Mouse (Mus musculus) kidney, adult 8-10 months (tissue): ENCODE measurements at regions not wholly inside any gene's neighbourhood (a gene's known extent, or its start where the extent isn't known, plus 50 kb on each side); places are given as distances from the start of the nearest gene placed in this dataset.
"Not testable (repeated sequence)": the region's sequence is repeated elsewhere in the genome, so short reads cannot be mapped to it uniquely, and the experiment has no call there.

ENCODE experiments used
- DNase-seq, 2 experiments: peaks; one replicate each; pipeline ENCODE4 v3.0.0; 2022

GRCm38 (mm10) chr3:124157858-124158655 lies 162.6 kb upstream of the Tram1l1 start:
- no peak for DNase-seq

- not testable (repeated sequence) for DNase-seq
Observed at GRCm38 (mm10) chr3:124193331-124193730, 127.3 kb upstream of the Tram1l1 start.

- DNase-seq = peak; percentile 43 to 52
Observed at GRCm38 (mm10) chr3:124200226-124200940, 120.3 kb upstream of the Tram1l1 start.

GRCm38 (mm10) chr3:124217131-124217530 lies 103.5 kb upstream of the Tram1l1 start:
- no peak for DNase-seq

GRCm38 (mm10) chr3:124225982-124226381 lies 94.7 kb upstream of the Tram1l1 start:
- peak in 1 of 2 experiments; percentile 7 for DNase-seq

- DNase-seq = no peak
Observed at GRCm38 (mm10) chr3:124227701-124228100, 93.0 kb upstream of the Tram1l1 start.

- DNase-seq = no peak
Observed at GRCm38 (mm10) chr3:124240936-124241733, 79.5 kb upstream of the Tram1l1 start.

- DNase-seq = no peak
Observed at GRCm38 (mm10) chr3:124241734-124242006, 79.0 kb upstream of the Tram1l1 start.

- no peak for DNase-seq
Observed at GRCm38 (mm10) chr3:124262150-124262549, 58.5 kb upstream of the Tram1l1 start.

- DNase-seq = no peak
Observed at GRCm38 (mm10) chr3:124266821-124267220, 53.8 kb upstream of the Tram1l1 start.

- no peak for DNase-seq
Observed at GRCm38 (mm10) chr3:124270506-124270905, 50.1 kb upstream of the Tram1l1 start.
